Mouse (Mus musculus): ENCODE data around the gene Nemp1.
A peak's percentile ranks its signal among the peaks of the same experiment; 100 is the strongest.

Gene Nemp1

DNA sequence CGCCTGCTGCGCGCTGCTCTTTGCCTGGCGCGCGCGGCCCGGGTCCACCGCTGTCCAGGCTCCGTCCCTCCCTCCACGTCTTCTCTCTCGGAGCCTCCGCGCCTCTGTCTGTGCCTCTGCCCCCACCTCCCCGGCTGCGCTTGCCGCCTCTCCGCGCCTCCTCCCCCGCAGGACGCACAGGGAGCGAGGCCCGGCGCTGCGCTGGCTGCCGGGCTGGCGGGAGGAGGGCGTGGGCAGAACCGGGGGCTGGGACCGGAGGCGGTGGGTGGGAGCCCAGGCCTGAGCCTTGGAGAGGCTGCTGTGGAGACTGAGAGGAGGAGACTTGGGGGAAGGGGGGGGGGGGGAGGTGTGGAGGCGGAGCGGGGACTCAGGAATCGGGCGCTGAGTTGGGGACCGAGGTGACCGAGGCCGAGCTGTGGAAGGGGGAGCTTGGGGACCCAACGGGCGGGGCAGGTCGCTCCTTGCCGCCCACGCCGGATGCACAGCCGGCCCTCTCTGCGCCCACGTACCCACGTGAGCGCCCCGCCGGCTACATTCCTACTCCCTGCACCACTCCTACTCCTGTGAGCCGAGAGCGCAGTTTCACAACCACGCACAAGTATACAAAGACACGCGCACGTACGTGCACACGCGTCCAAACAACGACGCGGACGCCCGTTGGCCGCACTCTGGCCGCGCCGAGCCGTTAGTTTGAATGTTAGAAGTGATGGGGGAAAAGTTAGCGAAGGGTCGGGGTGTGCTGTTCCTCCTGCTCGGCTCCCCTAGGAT lies at the start of gene Nemp1:
Nemp1 (plus strand) TSS at position 401 of the 768 bp plus-strand sequence.
- DNase-seq (ENCODE audit: low spot score), result peak; percentile 89

GRCm38 (mm10) chr10:127617294-127617693 lies 49.4 kb upstream of the Nemp1 start:
- DNase-seq (ENCODE audit: low spot score), result no peak

DNA sequence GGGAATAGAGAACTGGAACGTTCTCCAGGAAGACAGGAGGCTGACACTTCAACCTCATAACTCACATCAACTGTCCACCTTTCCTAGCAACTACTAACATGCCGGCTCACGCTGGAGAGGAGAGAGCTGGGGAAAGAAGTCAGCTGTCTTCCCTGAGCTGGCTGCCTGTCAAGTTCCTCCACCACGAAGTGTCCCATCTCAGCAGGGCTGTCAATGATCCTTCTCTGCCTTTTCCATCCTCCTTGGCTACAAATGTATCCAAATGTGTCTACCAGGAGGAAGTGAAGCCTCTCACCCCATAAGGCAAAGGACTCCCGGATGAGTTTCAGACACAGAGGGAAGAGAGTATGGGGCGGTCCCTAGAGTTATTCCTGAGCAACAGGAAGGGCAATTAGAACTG lies 48.5 kb upstream of the Nemp1 start:
- peak; percentile 73 for DNase-seq (ENCODE audit: low spot score)

DNA sequence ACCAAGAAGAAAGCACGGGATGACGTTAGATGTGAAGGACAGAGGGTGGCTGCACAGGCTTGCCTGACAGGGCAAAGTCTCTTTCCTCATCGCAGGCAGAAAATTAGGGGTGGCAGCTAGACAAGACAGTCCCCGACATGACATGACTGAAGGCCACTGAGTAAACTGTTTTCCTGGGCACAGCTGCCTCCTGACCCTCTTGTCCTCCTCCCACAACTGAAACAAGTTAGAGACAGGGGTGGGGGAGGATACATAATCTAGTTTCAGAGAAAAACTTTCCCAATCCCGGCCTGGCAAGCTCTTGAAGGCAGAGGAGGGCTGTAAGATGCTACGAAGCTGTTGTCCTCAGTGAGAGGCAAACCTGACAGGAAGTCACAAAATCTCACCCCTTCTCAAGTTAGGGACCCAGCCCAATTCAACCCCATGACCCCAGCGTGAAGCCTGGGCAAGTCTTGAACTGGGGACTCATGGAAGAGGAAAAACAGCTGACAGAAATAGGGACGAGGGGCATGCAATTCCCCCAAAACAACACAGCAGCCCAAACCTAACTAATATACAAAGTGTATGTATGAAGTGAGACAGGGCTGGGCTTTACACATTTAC lies 47.5 kb upstream of the Nemp1 start:
- no peak for DNase-seq (ENCODE audit: low spot score)

DNA sequence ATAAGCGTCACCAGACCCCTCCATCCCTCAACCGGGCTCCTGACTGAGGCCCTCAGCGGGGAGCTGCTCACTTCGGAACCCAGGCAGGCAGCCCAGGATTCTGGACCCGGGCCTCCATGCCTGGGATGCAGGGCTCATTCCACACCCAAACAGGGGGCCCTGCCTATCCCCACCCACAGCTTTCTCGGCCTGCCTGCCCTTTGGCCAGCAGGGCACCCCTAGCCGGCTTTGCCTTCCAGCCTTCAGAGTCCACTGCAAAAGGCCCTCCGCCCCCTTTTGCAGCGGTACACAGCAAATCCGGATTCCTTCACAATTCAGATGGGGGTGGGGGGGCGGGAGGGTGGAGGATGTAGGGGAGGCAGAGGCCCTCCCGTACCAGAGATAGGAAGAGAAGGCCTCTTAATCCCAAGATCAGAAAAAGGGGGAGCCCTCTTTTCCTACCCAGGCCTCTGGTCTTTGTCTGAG lies 46.7 kb upstream of the Nemp1 start:
- DNase-seq (ENCODE audit: low spot score), result no peak

DNA sequence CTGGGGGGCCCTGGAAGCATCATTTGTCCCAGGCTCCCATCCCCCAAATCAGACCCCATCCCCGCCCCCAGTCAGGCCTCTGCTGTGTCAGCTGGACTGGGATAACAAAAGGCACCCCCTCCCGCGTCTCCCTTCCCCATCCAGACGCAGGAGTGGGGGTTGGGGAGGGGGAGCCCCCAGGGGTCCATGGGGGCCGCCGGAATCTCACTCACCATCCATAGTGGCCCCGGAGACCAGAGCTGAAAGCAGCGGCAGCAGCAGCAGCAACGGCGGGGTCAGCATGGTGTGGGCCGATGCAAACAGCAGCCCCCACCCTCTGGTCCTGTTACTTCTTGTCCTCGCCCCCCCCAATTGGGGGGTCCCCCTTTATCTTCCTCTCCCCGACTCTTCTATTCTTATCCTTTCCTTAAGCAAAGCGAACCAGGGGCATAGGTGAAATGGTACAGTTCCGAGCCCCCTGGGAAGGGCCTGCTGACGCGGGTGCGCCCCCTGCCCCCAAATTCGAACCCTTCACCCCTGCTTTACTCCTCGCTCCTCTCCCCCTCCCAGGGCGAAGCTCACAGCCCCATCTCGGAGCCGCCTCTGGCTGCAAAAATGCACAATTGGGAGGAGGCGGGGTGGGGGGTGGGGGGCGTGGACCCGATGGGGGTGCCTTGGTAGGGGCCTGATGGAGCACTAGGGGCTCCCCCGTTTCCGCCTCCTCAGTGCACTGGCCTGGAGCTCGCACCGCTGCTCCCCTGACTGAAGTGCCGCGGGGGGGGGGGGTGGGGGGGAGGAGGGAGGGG lies 46.1 kb upstream of the Nemp1 start, which contains the start of gene Lrp1:
Lrp1 (minus strand) TSS at position 743 of the 785 bp plus-strand sequence.
- no peak for DNase-seq (ENCODE audit: low spot score)

GRCm38 (mm10) chr10:127621191-127622056 lies 45.3 kb upstream of the Nemp1 start:
- peak; percentile 88 for DNase-seq (ENCODE audit: low spot score)

DNA sequence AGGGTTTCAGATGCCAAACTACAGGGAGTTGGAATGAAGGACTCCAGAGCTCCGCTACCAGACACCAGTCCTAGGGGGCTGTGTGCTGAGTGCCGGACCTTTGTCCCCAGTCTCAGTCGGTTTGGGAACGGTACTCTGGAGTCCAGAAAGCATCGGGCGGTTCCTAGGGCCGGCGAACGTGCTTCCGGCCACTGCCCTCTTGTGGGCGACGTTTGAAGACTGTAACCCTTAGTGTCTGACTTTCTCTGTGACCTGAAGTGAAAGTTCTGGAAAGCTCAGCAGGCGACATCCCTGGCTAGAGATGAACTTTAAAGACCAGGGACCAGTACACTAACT lies 44.7 kb upstream of the Nemp1 start:
- peak; percentile 64 for DNase-seq (ENCODE audit: low spot score)

DNA sequence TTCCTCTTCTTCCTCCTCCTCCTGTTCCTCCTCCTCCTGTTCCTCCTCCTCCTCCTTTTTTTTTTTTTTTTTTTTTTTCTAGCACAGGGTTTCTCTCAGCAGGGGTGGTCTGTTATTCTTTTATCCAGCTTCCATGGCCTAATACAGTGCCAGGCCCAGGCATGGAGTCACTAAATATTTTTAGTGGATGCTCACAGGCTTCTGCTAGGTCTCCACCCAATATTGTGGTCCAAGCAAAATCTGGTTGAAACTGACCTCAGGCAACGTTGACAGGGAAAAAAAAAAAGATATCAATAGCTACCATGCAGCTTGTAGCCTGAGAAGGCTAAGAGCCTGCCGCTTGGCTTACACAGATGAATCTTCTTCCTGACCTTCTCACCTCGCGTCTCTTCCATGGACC lies 44.0 kb upstream of the Nemp1 start:
- DNase-seq (ENCODE audit: low spot score), result no peak

- DNase-seq (ENCODE audit: low spot score), result no peak
These were observed 43.1 kb upstream of the Nemp1 start for GRCm38 (mm10) chr10:127623439-127624216.

DNA sequence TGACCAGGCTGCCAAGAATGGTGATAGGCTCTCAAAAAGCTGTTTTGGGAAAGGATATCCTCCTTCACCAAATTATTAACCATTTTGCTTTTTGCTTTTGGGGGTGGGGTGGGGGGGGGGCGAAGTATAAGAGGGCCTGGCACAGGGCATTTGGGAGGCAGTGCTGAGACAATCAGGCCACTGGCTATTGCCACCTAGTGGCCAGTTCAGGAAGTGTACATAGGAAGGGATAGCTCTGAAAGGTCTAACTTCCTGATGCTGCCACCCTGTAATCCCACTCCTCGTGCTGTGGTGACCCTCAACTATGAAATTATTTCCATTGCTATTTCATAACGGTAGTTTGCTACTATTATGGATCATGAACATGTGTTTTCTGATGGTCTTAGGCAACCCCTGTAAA lies 40.3 kb upstream of the Nemp1 start:
- DNase-seq (ENCODE audit: low spot score), result no peak

DNA sequence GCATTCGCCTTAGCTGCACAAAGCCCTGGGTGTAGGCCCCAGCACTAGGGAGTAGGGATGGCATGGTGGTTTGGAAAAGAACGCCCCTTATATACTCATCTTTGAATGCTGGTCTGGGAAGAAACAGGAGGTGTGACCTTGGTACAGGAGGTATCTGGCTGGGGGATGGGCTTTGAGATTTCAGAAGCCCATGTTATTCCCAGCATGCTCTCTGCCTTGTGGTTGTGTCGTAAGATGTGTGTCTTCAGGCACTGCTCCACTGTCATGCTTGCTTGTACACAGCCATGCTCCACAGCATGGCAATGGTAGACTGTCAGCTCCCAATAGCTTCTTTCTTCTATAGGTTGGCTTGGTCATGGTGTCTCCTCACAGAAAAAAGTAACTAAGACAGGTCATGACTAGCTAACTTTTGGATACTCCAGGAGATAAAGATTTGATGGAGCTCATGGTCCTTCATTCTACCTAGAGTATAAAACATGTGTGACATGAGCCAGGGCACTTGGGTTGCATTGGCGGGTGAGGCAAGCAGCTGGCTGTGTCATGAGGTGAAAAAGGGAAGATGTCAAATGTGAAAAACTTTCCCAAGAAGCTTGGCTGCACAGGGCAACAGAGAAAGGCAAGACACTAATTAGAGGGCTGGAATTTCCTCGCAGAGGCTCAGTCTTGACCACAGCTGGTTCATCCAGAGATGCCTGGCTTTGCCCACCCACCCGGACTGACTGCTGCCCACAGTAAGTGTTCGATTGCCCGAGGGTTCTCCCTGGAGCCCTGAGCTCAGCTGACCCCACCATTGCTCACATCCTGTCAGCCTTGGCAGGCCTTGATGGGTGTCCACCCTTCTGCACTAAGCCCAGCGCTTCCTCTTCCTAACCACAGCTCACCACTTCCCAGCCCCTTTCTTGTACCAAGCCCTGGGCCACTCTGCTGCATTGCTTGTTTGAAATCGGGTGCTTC lies 35.2 kb upstream of the Nemp1 start:
- DNase-seq (ENCODE audit: low spot score), result no peak

GRCm38 (mm10) chr10:127632668-127633271 lies 33.9 kb upstream of the Nemp1 start:
- no peak for DNase-seq (ENCODE audit: low spot score)

DNA sequence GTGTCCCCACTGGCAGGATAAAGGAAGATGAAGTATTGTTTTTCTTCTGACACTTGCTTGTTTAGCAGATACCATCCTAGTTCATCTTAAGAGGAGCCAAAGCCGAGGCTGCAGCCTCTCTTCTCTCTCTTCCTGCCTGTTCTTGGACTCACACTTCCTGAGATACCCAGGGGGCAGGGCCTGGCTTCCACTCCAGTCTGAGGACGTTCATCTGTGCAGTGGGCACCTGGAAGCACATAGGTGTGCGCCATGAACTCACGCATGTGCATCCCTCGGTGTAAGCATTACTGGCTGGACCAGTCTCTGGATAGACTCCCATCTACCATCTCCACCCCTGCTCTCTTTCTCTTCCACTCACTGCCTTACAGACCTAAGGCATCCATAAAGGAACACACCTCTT lies 26.3 kb upstream of the Nemp1 start:
- DNase-seq (ENCODE audit: low spot score), result no peak

GRCm38 (mm10) chr10:127641861-127642771 lies 24.6 kb upstream of the Nemp1 start:
- peak; percentile 76 for DNase-seq (ENCODE audit: low spot score)

GRCm38 (mm10) chr10:127642772-127643552 lies 23.7 kb upstream of the Nemp1 start, which contains the start of gene Stat6:
TSS of gene Stat6 (plus strand) at chr10:127642986.
- DNase-seq (ENCODE audit: low spot score), result peak; percentile 50

- DNase-seq (ENCODE audit: low spot score), result peak; percentile 53
These were observed 23.0 kb upstream of the Nemp1 start for GRCm38 (mm10) chr10:127643553-127644238.
